Mouse (Mus musculus) adrenal gland, adult (tissue): ENCODE data around the gene Zfp763.
"Not testable (repeated sequence)": the region's sequence is repeated elsewhere in the genome, so short reads cannot be mapped to it uniquely, and the experiment has no call there.

Experiments
- DNase-seq, 2 experiments: peaks; one replicate each; pipeline ENCODE4 v3.0.0; 2022 to 2023; ENCODE audit warnings: low spot score in 1 of 2; ENCODE audit not compliant: inconsistent age in 2 of 2

Gene Zfp763

DNA sequence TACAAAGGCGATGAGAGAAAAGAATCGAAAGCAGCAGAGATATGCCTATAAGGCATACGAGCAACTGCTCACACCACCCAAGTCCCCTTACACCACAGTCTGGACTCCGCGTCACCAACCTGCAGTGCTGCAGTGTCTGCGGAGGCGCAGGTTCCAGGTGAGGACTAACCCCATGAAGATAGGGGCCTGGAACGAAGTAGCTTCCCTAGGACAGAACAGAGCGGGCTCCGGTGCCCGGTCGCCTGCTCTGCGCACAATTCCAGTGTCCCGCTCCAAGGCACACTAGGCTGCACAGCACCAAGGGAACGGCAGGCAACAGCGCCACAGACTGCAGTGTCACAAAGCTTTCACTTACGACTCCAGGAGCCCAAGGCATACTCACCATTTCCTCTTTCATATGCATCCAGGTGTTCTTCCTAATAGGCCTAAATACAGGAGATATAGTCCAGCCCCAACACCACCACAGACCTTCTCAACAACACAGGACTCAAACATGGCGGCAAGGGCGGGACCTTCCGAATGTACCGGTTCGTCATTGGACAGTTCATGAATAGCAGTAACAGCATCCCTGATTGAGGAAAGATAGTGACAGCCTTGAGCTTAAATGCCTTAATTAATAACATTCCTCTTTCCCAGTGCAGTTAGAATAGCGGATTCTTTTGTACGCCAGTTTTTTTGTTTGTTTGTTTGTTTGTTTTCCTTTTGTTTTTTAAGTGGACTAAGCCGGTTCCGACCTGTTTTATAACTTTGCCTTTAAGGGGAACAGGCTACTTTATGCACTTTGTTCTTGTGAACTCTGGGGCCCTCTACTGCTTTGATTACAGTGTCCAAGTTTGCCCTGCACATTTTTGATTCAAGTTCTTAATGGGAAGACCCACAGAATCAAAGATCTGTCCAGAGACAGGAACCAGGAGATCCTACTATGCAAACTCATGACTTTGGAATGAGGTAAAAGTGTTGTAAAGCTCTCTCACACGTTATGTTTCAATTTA lies at the start of gene Zfp763:
TSS of gene Zfp763 (minus strand) at position 503 of the 992 bp plus-strand sequence.
- peak; percentile 79 to 95 for DNase-seq

DNA sequence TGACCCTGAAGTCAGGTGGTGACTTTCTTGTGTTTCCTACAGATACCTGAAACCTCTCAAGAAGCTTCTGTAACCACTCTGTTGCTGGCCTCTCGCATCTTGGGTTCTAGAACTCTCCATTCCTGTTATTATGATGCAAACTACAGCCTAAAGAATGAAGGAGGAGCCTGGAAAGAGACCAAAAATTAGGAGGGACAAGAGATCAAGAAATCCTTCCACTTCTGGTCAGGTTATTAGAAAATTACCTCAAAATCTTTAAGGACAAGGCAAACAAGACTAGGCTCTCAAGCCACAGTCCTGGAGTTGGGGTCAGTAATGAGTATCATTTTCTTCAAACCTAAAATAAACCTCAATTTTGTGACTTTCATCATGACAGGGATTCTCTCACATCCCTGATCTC lies 34.8 kb upstream of the Zfp763 start, which contains the start of gene 4921501E09Rik:
TSS of gene 4921501E09Rik (minus strand) at position 101 of the 400 bp plus-strand sequence.
- no peak for DNase-seq

GRCm38 (mm10) chr17:33063001-33063400 lies 29.8 kb upstream of the Zfp763 start:
- no peak for DNase-seq

DNA sequence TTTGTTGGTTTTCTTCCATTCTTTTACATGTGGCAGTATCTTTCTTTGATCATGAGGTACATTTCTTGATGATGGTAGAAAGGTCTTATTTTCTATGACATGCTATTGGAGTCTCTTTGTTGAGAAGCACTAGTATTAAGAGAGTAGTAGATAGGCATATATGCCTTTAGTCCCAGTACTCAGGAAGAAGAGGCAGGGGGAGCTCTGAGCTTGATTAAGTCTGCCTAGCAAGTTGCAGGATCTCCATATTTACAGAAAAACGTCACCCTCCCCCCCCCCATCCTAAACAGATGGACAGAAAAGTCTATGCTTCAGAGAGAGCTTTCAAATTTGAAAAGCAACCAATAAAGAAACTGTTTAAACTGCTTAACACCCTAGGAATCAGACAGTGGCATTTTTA lies 25.6 kb upstream of the Zfp763 start:
- DNase-seq = no peak

DNA sequence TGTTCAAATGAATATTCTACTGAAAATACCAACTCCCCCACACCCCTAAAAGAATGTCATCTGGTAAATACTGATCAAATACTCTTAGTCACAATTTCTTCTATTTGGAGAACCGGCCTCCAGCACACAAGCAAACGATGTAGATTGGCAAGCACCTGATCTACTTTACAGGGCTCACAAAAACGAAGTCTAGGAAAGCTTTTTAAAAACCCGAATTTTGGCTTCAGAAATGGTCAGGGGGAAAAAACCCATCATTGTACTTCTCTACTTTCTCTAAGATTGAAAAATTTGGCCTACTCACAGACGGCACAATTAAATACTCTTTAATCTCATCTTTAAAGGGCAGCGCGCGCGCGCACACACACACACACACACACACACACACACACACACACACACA lies 826 bp downstream of the Zfp763 start:
- peak in 1 of 2 experiments; percentile 61 for DNase-seq

DNA sequence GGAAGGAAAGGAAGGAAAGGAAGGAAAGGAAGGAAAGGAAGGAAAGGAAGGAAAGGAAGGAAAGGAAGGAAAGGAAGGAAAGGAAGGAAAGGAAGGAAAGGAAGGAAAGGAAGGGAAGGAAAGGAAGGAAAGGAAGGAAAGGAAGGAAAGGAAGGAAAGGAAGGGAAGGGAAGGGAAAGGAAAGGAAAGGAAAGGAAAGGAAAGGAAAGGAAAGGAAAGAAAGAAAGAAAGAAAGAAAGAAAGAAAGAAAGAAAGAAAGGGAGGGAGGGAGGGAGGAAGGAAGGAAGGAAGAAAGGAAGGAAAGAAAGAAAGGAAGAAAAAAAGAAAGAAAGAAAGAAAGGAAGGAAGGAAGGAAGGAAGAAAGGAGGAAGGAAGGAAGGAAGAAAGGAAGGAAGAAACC lies 12.8 kb downstream of the Zfp763 start:
- DNase-seq = not testable (repeated sequence)

- peak in 1 of 2 experiments; percentile 31 for DNase-seq
These were observed 24.9 kb downstream of the Zfp763 start for GRCm38 (mm10) chr17:33008337-33008736.

DNA sequence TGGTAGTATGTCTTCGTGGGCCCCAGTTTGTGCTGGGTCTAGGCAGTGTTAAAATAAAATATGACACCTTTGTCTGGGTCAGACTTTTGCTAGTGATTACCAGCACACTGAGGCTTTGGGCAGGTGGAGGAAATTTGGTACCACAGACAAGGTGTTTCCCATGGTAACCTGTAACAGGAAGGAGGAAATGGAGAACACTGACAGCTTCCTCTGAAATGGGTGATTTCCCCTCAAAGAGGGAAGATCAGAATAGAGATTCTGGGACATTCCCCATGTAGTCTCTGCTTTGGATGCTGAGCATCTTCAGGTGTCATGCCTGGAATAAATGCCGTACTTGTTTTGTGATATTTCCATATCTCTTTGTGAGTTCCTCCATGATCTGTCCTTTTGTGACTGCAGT lies 34.7 kb downstream of the Zfp763 start:
- DNase-seq = no peak

GRCm38 (mm10) chr17:32992699-32993474 lies 40.3 kb downstream of the Zfp763 start, which contains the start of gene Zfp952:
Zfp952 (plus strand) TSS chr17:32993129.
- DNase-seq = peak; percentile 85 to 97

- DNase-seq = peak in 1 of 2 experiments; percentile 58
These were observed 41.1 kb downstream of the Zfp763 start for GRCm38 (mm10) chr17:32991965-32992698.

- no peak for DNase-seq
These were observed 46.9 kb downstream of the Zfp763 start for GRCm38 (mm10) chr17:32986301-32986700.

DNA sequence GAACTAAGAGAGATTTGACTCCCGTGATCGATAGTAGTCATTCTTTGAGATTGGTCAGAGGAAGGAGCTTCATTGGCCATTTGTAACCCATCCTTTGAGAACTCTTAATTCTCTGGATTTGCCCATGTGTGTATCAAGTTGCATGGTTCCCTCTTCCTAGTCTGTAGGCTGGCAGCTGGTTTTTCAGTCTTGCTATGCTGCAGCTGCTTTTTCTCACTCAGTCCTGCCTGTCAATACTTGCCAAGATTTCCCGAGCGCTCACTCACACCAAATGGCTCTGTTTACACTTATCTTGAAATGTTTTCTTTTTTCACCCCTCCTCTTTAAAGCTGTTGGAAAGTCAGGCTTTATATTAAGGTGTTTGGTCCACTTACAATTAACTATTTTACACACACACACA lies 51.8 kb downstream of the Zfp763 start:
- no peak for DNase-seq
